Mouse (Mus musculus) heart, postnatal 14 days (tissue): Measurements from ENCODE around the gene Tpgs1. TPM values are rescaled to one million over a fixed set of nuclear protein-coding genes. Genes with fewer than 3 reads are reported as not detected.

ENCODE experiments used
- DNase-seq, 2 experiments: peaks; one replicate each; pipeline ENCODE4 v3.0.0; 2021 to 2022
- intact Hi-C: fragments of 180-260 bp; cut with DNase I; formaldehyde crosslinking; loops from one replicate; pipeline ENCODE4 v1.15.1; 2025
- total RNA-seq, 2 experiments: library from RNA; stranded (reverse); gene quantifications; 2 replicates each; pipeline ENCODE4 v1.2.3; 2021

Tpgs1 gene
- total RNA-seq, 2 experiments from 2014 or later: 21.7 to 23.0 TPM

DNA sequence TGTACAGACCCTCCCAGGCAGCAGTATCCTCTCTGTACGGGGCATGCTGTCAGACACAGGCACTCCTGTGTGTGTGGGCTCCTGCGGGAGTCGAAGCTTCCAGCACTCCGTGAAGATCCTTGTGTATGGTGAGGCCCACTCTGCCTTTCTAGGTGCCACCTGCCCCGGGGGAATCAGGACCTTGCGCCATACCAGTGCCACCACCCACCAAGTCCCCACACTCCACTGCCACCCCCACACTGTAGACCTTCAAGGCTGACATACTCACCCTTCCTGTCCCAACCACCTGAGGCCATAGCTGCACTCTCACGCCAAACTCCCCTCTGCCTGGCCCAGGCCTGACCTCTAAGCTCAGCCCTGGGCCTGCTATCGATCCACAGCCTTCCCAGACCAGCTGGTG lies 4.1 kb upstream of the Tpgs1 start:
- intact Hi-C loops: no loop called here
- DNase-seq: no peak

- intact Hi-C loops: no loop called here
- no peak for DNase-seq
These were observed 2.7 kb upstream of the Tpgs1 start for GRCm38 (mm10) chr10:79666493-79666892.

GRCm38 (mm10) chr10:79668076-79668475 lies 1.1 kb upstream of the Tpgs1 start:
- DNase-seq: no peak
- intact Hi-C loops: loop anchor here (1.0 kb wide), 1 partner anchor 73 kb away; no protein-coding TSS in a partner anchor

GRCm38 (mm10) chr10:79669576-79670057 lies 448 bp downstream of the Tpgs1 start:
- peak; percentile 75 to 80 for DNase-seq
- intact Hi-C loops: no loop called here

GRCm38 (mm10) chr10:79670071-79670888 lies 1.1 kb downstream of the Tpgs1 start:
- no peak for DNase-seq
- intact Hi-C loops: no loop called here

GRCm38 (mm10) chr10:79671396-79672087 lies 2.4 kb downstream of the Tpgs1 start:
- intact Hi-C loops: no loop called here
- no peak for DNase-seq

DNA sequence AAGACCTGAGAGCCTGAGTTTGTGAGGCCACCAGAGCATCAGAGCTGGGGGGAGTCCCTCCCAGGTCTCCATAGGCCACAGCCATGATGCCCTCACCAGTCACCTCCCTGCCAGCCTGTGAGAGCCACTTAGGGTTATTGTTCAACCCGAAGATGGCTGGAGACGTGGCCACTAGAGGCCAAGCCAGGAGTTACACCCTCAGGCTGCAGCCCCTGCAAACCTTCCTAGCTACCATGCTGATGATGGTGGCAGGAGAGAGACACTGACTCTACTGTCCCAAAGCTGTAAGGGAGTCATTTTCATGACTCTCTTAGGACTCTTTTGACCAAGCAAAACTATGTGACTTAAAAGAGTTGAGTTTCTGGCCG lies 2.9 kb downstream of the Tpgs1 start:
- intact Hi-C loops: no loop called here
- no peak for DNase-seq

DNA sequence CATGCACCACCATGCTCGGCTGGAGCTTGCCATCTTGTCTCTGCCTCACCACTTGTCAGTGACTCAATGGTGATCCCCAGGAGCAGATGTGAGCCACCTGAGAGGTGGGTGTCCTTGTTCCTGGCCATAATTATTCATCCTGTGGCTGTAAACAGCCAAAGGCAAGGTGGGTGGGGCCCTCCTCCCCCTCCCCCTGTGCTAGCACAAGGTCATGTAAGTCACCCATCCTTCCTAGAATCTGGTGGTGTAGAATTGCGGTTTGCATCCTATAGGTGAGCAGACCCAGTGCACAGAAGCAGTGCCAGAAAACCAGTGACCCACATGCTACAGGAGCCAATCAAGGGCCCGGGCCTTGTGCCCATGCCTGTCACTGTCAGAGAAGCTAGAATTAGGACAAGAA lies 3.9 kb downstream of the Tpgs1 start:
- DNase-seq: no peak
- intact Hi-C loops: no loop called here

- intact Hi-C loops: no loop called here
- DNase-seq: no peak
These were observed 6.3 kb downstream of the Tpgs1 start for GRCm38 (mm10) chr10:79675346-79676035.

DNA sequence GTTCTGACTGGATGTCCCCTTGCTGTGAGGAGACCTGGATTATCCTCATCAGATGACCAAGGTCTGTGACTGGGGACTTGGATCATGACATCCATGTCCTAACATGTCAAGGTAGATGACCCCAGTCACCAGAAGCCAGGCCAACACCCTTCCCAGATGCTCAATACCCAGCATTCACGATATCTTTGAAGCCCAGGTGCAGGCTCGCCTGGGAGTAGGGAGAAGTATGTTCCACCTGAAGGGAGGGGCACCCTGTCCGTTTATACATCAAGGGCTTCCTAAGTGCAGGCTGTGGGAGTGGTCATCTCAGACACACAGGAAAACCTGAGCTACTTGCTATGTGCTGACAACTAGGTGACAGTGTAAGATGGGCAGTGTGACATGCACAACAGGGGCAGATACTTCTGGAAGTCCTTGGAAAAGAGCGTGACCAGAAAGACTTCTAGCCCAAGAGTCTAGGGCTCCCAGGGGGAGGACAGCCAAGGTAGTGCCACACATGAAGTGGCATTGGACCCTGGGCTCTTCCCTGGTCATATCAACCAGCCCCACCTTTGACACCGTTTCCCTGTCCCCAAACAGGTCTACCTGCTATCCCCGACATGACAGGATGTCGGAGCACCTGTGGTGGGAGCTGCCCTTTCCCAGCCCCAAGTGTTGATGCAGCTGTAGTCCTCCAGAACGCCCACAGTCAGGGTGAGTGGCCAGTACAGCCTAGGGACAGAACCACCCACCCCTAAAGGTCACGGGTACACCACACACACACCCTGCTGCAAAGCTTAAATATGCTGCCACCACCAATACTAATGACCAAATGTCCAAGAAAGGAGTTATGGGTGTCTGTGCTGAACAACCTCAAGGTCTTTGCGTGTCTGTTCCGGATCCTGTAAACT lies 11.7 kb downstream of the Tpgs1 start:
- DNase-seq: no peak
- intact Hi-C loops: no loop called here

DNA sequence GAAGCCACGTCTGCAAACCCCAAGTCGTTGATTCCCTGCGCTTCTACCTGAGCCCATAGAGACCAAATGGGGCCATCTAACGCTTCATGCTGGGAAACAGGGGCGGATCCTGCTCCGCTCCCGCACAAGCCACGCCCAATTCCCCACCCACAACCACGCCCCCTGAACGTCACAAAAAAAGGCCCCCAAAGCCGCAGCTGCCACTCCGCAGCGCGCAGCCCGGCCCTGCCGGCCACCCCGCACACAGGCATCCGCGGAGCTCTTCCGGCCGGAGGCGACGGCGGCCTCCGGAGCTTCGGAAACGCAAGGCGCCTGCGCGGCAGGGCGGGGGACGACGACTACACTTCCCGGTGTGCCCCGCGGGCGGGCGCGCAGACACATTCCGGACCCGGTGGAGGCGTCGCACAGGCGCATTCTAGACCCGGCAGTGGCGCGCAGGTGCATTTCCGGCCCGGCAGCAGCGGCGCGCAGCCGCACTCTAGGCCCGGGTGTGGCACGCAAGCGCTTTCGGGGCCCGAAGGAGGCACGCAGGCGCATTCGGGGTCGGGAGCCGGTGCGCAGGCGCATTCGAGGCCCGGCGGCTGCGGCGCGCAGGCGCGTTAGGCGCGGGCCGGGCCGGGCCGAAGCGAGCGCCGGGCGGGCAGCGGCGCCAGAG lies 12.5 kb downstream of the Tpgs1 start, which contains the start of gene Cdc34:
Cdc34 (plus strand) TSS at position 605 of the 655 bp plus-strand sequence.
- intact Hi-C loops: no loop called here
- DNase-seq: peak; percentile 99

DNA sequence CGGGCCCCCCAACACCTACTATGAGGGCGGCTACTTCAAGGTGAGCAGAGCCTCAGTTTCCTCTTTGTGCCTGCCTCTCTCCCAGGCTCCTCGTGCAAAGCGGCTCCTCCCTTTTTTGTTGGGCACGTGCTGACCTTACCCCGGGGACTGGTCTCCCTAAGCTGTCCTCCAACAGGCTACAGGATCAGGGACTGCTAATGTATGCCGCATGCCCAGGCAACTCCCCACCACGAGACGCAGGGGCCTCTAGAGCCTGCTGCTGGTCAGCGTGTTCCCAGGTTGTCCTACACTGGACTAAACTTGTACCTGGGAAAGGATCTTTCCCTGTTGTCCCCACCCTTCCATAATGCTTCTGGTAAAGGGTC lies 13.4 kb downstream of the Tpgs1 start:
- intact Hi-C loops: no loop called here
- DNase-seq: no peak

- intact Hi-C loops: no loop called here
- peak; percentile 67 to 75 for DNase-seq
These were observed 13.9 kb downstream of the Tpgs1 start for GRCm38 (mm10) chr10:79682916-79683582.

DNA sequence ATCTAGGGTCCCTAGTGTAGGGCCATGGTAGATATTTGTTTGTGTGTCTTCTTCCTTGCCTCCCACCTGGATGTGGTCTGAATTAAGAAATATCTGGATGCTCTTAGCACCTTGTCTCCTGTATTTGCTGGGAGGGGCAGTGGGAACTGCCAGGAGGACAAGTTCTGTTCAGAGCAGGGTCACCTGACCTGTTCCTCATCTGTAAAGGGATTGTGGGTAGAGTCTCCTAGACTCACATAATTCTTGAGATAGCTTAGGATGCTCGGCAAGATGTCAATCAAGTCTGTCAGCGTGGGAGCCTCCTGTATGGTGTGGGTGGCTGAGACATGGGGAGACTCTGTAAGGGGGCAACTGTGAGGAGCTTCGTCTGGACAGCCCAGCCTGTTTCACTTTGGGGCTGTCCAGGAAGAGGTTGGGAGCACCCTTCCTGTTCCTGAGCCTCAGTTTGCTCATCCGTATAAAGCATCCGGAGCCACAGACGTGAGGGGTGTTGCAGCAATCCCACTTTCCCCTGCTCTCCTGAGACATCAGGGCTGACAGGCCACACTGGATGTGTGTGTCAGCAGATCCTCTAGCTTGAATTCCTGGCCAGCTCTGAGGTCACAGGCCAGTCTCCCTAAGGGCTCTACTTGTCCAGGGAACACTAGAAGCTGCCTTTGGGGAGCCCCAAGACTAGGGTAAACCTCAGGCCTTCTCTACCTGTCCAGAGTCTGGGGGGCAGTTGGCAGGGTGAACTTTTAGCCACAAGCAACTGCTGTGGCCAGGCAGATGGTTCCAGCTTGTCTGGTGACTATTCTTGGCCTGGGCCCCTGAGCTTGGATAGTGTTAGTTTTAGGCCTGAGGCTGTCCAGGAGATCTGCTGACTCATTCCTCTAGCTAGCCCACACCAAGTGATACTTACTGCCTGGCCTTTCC lies 14.8 kb downstream of the Tpgs1 start:
- DNase-seq: peak; percentile 55 to 58
- intact Hi-C loops: no loop called here

GRCm38 (mm10) chr10:79684770-79685600 lies 15.8 kb downstream of the Tpgs1 start:
- DNase-seq: no peak
- intact Hi-C loops: no loop called here

- no peak for DNase-seq
- intact Hi-C loops: no loop called here
These were observed 17.1 kb downstream of the Tpgs1 start for GRCm38 (mm10) chr10:79686219-79686618.

DNA sequence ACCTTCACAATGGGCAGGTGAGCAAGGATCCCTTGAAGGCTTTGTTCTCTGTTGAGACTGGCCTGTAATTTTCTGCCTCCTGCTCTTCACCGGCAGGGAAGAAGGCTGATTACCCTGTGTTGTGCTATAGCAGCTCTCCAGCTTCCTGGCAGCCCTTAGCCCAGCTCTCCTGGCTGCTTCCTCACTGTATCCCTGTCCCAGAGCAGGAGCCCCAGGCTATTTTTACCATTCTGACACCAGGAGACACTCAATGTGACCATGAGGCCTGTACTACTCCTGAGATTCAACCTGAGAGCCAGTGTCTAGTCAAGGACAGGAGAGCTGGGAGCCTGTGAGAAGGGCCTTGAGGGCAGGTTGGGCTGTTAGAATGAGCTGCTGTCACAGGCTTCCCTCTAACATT lies 17.5 kb downstream of the Tpgs1 start:
- intact Hi-C loops: no loop called here
- no peak for DNase-seq
